Mouse (Mus musculus): ENCODE measurements around the gene Dvl3. TPM values are rescaled to one million over a fixed set of nuclear protein-coding genes. Genes with fewer than 3 reads are reported as not detected.
"Not testable (repeated sequence)": the region's sequence is repeated elsewhere in the genome, so short reads cannot be mapped to it uniquely, and the experiment has no call there.

The Dvl3 gene
- polyA plus RNA-seq, 1 experiment: 21.1 TPM

DNA sequence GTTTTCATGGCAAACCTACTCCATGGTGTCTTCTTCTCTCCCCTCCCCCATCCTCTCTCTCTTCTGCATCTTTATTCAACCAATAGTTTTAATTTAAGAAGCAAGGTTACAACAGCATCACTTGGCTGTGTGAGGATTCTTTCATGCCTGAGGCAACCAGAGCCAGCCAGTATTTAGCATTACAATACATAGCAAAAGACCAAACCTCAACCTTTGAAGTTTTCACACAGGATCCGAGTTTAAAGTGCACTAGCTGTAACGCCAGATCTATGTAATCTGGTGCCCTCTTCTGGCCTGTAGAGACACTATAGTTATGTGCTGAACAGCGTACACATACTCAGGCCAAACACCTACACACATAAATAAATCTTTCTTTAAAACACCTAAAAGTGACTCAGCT is 36.7 kb upstream of the Dvl3 start:
- H3K27me3 ChIP-seq (replicated peaks): peaks cover 3% of the 10 kb centered on the region
- H3K4me3 ChIP-seq (replicated peaks): no peak overlapping the region
- TF ChIP-seq GATA1 (IDR thresholded peaks at IDR 0.05; ENCODE audit: borderline replicate concordance, low read length) (no peak), FLI1 (IDR thresholded peaks at IDR 0.05; ENCODE audit: low read length) (no peak)
- peaks cover 8% of the 10 kb centered on the region for H3K9me3 ChIP-seq
- H3K36me3 ChIP-seq (replicated peaks; ENCODE audit: low read length): no peaks in the 10 kb centered on the region
- H3K4me1 ChIP-seq: peaks cover 12% of the 10 kb centered on the region

DNA sequence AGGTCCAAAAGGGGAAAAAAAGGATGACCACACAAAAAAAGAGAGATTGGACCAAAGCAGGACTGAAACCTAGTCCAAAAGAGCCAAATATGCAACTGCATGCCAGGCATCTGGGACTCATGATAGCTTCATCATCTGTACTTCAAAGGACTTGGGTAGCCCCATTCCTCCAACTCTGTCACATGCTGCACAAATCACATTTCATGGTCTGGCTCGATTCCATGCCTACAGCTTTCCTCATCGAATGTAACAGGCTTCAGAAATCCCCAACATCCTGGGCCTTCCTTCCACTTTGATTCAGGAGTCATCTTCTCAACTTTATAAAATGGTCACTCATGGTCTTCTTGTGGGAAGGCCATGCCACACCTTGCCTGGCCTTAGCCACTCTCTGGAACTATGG is 35.0 kb upstream of the Dvl3 start:
- Histone ChIP-seq H3K27me3 (replicated peaks) (peaks cover 3% of the 10 kb centered on the region), H3K4me1 (peaks cover 12% of the 10 kb centered on the region), H3K4me3 (replicated peaks) (no peak overlapping the region), H3K9me3 (peaks cover 18% of the 10 kb centered on the region), H3K36me3 (replicated peaks; ENCODE audit: low read length) (no peaks in the 10 kb centered on the region)
- TF ChIP-seq FLI1 (IDR thresholded peaks at IDR 0.05; ENCODE audit: low read length) (no peak), GATA1 (IDR thresholded peaks at IDR 0.05; ENCODE audit: borderline replicate concordance, low read length) (no peak)

DNA sequence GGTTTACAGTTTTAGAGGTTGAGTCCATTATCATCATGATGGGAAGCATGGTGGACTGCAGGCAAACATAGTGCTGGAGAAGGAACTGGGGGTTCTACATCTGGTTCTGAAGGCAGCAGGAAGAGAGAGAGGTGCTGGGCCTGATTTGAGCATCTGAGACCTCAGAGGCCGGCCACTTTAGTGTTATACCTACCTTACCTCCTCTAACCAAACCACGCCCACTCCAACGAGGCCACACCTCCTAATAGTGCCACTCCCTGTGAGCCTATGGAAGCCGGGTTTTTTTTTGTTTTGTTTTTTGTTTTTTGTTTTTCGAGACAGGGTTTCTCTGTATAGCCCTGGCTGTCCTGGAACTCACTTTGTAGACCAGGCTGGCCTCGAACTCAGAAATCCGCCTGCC is 33.1 kb upstream of the Dvl3 start:
- H3K27me3 ChIP-seq (replicated peaks); H3K4me3 ChIP-seq (replicated peaks); H3K36me3 ChIP-seq (replicated peaks; ENCODE audit: low read length): not testable (repeated sequence)
- Histone ChIP-seq H3K9me3 (peaks cover 16% of the 10 kb centered on the region), H3K4me1 (peaks cover 16% of the 10 kb centered on the region)

DNA sequence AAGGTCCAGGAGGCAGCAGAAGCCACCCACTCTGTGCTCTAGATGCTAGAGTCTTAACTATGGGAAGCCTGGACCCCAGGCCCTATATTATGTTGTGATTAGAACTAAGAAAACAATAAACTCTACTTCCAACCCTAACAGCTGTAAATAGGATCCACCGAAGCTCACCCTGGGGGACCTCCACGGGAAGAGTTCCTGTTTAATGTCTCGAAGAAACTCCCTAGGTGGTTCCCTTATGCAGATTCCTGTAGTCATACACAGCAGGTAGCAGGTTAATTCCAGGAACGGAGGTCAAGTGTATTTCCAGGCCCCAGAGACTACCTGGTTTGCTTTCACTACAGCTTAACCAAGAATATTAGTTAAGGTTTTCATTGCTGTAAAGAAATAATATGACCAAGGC is 31.7 kb upstream of the Dvl3 start:
- peaks cover 14% of the 10 kb centered on the region for H3K9me3 ChIP-seq
- H3K36me3 ChIP-seq (replicated peaks; ENCODE audit: low read length): no peaks in the 10 kb centered on the region
- H3K27me3 ChIP-seq (replicated peaks): peaks cover 6% of the 10 kb centered on the region
- peaks cover 17% of the 10 kb centered on the region for H3K4me1 ChIP-seq
- H3K4me3 ChIP-seq (replicated peaks): no peak overlapping the region
- TF ChIP-seq GATA1 (IDR thresholded peaks at IDR 0.05; ENCODE audit: borderline replicate concordance, low read length) (no peak), FLI1 (IDR thresholded peaks at IDR 0.05; ENCODE audit: low read length) (no peak)

DNA sequence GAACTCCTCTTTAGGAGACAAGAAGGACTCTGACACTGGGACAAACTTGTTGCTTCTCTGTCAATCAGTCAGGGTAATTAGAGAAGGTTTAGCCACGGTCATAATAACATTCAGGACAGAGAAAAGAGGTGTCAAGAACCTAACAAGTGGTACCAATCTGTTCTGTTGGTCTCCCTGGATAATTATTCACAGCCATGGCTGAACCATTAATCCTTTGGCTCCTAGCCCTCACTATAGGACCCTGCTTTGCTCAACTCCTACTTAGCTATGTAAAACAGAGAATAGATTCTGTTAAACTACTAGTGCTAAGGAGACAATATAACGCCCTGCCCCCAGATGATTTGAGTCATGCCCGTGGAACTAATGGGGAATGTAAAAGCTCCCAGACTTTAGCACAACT is 30.7 kb upstream of the Dvl3 start:
- TF ChIP-seq FLI1 (IDR thresholded peaks at IDR 0.05; ENCODE audit: low read length) (no peak), GATA1 (IDR thresholded peaks at IDR 0.05; ENCODE audit: borderline replicate concordance, low read length) (no peak)
- no peaks in the 10 kb centered on the region for H3K36me3 ChIP-seq (replicated peaks; ENCODE audit: low read length)
- H3K4me1 ChIP-seq: peaks cover 24% of the 10 kb centered on the region
- no peak overlapping the region for H3K4me3 ChIP-seq (replicated peaks)
- peaks cover 6% of the 10 kb centered on the region for H3K27me3 ChIP-seq (replicated peaks)
- H3K9me3 ChIP-seq: peaks cover 10% of the 10 kb centered on the region

DNA sequence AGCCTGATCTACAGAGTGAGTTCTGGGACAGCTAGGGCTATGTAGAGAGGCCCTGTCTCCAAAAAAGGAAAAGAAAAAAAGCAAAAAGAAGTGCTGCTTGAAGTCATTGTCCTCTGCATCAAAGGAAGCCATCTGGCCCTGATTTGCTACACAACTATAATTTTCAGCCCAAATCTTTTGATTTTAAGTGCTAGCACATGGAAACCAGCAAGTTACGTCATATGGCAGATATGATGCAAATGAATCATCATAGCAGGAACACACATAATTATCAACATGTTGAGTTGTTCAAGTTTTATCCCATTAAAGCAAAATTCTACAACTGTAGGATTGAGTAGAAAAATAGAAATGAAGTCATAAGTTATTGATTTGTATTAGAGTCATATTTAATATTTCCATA is 28.6 kb upstream of the Dvl3 start:
- Histone ChIP-seq H3K36me3 (replicated peaks; ENCODE audit: low read length) (no peaks in the 10 kb centered on the region), H3K4me1 (peaks cover 31% of the 10 kb centered on the region), H3K9me3 (peaks cover 10% of the 10 kb centered on the region), H3K4me3 (replicated peaks) (no peak overlapping the region), H3K27me3 (replicated peaks) (peaks cover 4% of the 10 kb centered on the region)
- TF ChIP-seq FLI1 (IDR thresholded peaks at IDR 0.05; ENCODE audit: low read length): no peak
- TF ChIP-seq GATA1 (IDR thresholded peaks at IDR 0.05; ENCODE audit: borderline replicate concordance, low read length): no peak

DNA sequence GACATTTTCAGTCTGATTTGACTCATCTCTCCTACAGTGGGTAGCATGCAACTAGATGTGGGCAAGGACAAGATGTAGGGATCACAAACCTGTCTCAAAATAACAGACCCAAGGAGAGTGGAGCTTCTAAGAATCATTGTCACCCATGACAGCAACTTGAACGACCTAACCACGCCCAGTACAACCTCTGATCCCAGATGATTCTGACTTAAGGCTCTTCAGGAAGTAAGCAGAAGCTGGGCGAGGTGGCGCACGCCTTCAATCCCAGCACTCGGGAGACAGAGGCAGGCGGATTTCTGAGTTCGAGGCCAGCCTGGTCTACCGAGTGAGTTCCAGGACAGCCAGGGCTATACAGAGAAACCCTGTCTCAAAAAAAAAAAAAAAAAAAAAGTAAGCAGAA is 28.0 kb upstream of the Dvl3 start:
- Histone ChIP-seq H3K4me1 (peaks cover 31% of the 10 kb centered on the region), H3K9me3 (peaks cover 10% of the 10 kb centered on the region)
- not testable (repeated sequence) for H3K36me3 ChIP-seq (replicated peaks; ENCODE audit: low read length); H3K27me3 ChIP-seq (replicated peaks); H3K4me3 ChIP-seq (replicated peaks)

DNA sequence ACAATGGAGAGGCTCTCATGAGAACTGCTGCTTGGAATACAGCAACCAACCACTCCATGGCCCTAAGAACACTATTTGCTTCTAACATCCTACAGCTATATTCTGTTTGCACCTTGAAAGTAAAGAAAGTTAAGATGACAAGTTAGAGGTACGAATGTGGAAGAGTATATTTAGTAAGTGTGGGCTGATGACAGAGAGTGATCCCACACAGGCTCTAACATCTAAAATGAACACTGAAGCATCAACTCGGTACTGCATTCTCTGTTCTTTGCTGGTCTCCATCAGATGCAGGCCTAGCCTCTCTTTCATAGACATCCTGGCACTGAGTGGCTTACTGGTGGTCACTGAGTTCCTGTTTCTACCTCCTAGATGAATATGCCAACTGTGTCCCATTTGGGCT is 27.5 kb upstream of the Dvl3 start:
- Histone ChIP-seq H3K27me3 (replicated peaks) (peaks cover 4% of the 10 kb centered on the region), H3K9me3 (peaks cover 10% of the 10 kb centered on the region), H3K4me3 (replicated peaks) (no peak overlapping the region), H3K36me3 (replicated peaks; ENCODE audit: low read length) (no peaks in the 10 kb centered on the region), H3K4me1 (peaks cover 34% of the 10 kb centered on the region)
- TF ChIP-seq GATA1 (IDR thresholded peaks at IDR 0.05; ENCODE audit: borderline replicate concordance, low read length): no peak
- TF ChIP-seq FLI1 (IDR thresholded peaks at IDR 0.05; ENCODE audit: low read length): no peak

DNA sequence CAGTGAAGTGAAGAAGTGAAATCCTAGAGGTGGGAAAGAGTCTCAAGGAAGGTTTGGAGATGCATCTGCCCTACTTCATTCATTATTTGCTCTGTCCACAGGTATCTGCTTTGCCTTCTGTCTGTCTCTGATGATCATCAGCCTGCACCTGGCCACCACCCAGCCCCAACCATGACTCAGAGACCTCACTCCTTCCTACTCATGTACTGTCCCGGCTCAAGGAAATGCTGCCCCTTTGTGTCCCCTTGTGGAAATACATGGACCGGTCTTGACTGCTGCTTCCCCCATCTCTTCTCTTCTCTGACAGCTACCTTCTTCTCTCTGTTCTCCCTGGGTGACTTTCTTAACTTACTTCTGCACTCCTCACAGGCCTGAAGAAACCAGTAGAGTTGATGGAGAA is 26.2 kb upstream of the Dvl3 start:
- H3K9me3 ChIP-seq: peaks cover 5% of the 10 kb centered on the region
- TF ChIP-seq GATA1 (IDR thresholded peaks at IDR 0.05; ENCODE audit: borderline replicate concordance, low read length) (no peak), FLI1 (IDR thresholded peaks at IDR 0.05; ENCODE audit: low read length) (no peak)
- no peaks in the 10 kb centered on the region for H3K36me3 ChIP-seq (replicated peaks; ENCODE audit: low read length)
- H3K4me3 ChIP-seq (replicated peaks): no peak overlapping the region
- H3K27me3 ChIP-seq (replicated peaks): peaks cover 4% of the 10 kb centered on the region
- H3K4me1 ChIP-seq: peaks cover 40% of the 10 kb centered on the region

DNA sequence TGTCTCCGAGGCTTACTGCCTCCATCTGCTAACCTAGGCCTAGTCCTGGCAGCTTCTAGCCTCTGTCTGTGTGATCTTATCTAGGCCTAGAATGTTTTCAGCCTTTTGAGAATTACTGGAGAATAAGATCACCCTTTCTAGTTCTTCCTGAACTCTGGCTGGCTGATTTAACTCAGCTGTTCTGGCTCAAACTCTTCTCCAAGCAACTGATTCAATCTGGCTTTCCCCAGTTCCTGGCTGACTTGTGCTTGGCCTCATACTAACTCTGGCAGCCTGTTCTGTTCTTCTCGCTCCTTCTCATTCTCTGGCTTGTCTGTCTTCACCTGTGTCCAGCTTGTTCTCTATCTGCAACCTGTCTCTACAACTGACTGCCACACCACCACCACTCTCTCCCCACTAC is 25.5 kb upstream of the Dvl3 start:
- Histone ChIP-seq H3K4me3 (replicated peaks) (no peak overlapping the region), H3K4me1 (peaks cover 46% of the 10 kb centered on the region), H3K27me3 (replicated peaks) (peaks cover 4% of the 10 kb centered on the region), H3K36me3 (replicated peaks; ENCODE audit: low read length) (no peaks in the 10 kb centered on the region), H3K9me3 (no peaks in the 10 kb centered on the region)
- TF ChIP-seq FLI1 (IDR thresholded peaks at IDR 0.05; ENCODE audit: low read length) (no peak), GATA1 (IDR thresholded peaks at IDR 0.05; ENCODE audit: borderline replicate concordance, low read length) (no peak)

DNA sequence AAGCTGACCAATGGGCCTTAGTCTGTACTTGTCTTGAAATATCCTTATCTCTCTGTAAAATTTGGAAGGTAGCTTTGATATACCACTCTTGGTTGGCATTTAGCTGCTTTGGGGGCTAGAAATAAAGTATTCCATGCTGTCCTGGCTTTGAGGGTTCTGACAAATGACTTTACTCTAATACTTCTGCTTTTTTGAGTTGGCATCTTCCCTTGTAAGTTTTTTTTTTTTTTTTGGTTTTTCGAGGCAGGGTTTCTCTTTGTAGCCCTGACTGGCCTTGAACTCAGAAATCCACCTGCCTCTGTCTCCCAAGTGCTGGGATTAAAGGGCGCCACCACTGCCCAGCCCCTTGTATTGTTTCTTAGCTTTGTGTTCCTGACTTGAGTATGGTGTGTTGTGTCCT is 23.3 kb upstream of the Dvl3 start:
- Histone ChIP-seq H3K4me1 (peaks cover 64% of the 10 kb centered on the region), H3K36me3 (replicated peaks; ENCODE audit: low read length) (no peaks in the 10 kb centered on the region), H3K9me3 (no peaks in the 10 kb centered on the region), H3K4me3 (replicated peaks) (no peak overlapping the region), H3K27me3 (replicated peaks) (no peaks in the 10 kb centered on the region)
- TF ChIP-seq GATA1 (IDR thresholded peaks at IDR 0.05; ENCODE audit: borderline replicate concordance, low read length): no peak
- TF ChIP-seq FLI1 (IDR thresholded peaks at IDR 0.05; ENCODE audit: low read length): no peak
